Mouse (Mus musculus): Measurements from ENCODE around the gene Coa3. TPM values are rescaled to one million over a fixed set of nuclear protein-coding genes. Genes with fewer than 3 reads are reported as not detected.

Coa3 gene
- polyA plus RNA-seq, 1 experiment, result 245 TPM

DNA sequence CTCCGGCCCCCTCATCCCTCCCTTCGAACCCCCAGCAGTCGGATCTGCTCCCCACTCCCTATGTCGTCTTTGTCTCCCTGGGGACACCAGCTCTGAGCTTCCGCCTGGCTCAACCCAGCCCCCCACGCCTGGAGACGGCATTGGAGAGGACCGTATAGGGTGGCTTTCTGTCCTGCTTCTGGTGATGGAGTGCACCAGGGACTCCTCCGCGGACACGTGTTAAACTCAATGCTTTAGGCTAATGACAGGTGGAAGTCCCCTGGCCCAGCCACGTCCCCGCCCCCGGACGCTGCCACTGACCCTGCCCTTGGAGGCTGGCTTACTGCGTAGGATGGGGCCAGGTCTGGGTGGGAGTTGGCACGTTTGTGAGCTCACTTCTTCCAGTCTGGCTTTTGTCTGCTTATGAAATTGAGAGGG is 37.6 kb upstream of the Coa3 start:
- Histone ChIP-seq H3K4me1 (replicated peaks; ENCODE audit: control insufficient read depth, insufficient read depth, low read length) (peaks cover 5% of the 10 kb centered on the region), H3K27me3 (ENCODE audit: control insufficient read depth, insufficient read depth, low read length) (no peaks in the 10 kb centered on the region), H3K36me3 (ENCODE audit: control insufficient read depth, insufficient read depth, low read length) (peaks cover 23% of the 10 kb centered on the region), H3K27ac (ENCODE audit: control insufficient read depth, insufficient read depth, low read length) (no peak overlapping the region), H3K4me3 (ENCODE audit: control insufficient read depth, insufficient read depth, low read length) (peak overlapping the region; percentile 93)
- DNase-seq, result no peak
- under 1% methylated on average over 17 of the region's 17 CpGs for WGBS
- TF ChIP-seq CTCF (IDR thresholded peaks at IDR 0.05; ENCODE audit: borderline replicate concordance, control insufficient read depth, extremely low read depth, insufficient read depth, low read length, poor library complexity), result no peak
- TF ChIP-seq POLR2A (IDR thresholded peaks at IDR 0.05; ENCODE audit: control insufficient read depth, extremely low read depth, insufficient read depth, low read length, poor library complexity), result no peak

DNA sequence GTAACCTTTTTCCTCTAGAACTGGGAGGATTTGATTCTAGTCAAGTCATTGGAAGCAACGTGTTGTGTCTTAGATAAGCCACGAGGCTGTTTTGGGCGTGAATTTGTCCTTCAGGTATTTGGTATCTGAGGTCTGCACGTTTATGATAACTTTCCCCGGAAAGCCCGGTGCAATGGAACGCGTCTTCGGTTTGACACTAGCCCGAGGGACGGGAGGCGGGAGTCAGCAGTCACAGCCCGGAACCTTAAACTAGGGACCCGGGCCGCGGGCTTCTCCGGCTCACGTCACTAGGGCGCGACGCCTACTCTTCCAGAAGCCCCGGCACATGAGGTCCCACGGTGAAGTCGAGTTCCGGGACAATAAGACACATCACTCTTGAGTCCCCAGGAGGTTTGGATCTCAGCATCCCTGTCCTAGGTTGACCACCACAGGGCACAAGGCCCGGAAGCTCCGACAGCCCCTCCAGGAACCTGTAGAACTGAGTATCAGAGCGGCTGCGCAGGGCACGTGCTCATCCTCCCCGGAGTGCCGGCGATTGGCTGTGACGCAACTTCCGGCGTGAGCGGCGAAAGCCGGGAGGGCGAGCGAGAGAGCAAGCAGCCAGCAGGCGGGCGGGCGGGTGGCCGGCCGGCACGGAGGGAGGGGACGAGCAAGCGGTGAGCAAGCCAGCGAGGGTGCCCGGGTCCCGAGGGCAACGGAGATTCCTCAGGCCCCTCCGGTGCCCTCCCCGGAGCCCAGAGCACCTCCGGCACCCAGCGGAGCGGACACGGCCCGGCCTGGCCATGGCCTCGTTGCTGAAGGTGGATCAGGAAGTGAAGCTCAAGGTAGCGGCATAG is 37.0 kb upstream of the Coa3 start, which contains the start of gene Psme3:
TSS of gene Psme3 (plus strand) at position 549 of the 836 bp plus-strand sequence.
- TF ChIP-seq POLR2A (IDR thresholded peaks at IDR 0.05; ENCODE audit: control insufficient read depth, extremely low read depth, insufficient read depth, low read length, poor library complexity), result peak; percentile 78
- TF ChIP-seq CTCF (IDR thresholded peaks at IDR 0.05; ENCODE audit: borderline replicate concordance, control insufficient read depth, extremely low read depth, insufficient read depth, low read length, poor library complexity), result no peak; the same call in 1 of the 2 replicates
- Histone ChIP-seq H3K27ac (ENCODE audit: control insufficient read depth, insufficient read depth, low read length) (no peak within 1 kb of the TSS), H3K27me3 (ENCODE audit: control insufficient read depth, insufficient read depth, low read length) (no peaks in the 10 kb centered on the region), H3K4me3 (ENCODE audit: control insufficient read depth, insufficient read depth, low read length) (peak within 1 kb of the TSS; percentile 93), H3K36me3 (ENCODE audit: control insufficient read depth, insufficient read depth, low read length) (peaks cover 18% of the 10 kb centered on the region), H3K4me1 (replicated peaks; ENCODE audit: control insufficient read depth, insufficient read depth, low read length) (peaks cover 5% of the 10 kb centered on the region)
- under 1% methylated on average over 62 of the region's 62 CpGs for WGBS
- DNase-seq, result peak; percentile 89

DNA sequence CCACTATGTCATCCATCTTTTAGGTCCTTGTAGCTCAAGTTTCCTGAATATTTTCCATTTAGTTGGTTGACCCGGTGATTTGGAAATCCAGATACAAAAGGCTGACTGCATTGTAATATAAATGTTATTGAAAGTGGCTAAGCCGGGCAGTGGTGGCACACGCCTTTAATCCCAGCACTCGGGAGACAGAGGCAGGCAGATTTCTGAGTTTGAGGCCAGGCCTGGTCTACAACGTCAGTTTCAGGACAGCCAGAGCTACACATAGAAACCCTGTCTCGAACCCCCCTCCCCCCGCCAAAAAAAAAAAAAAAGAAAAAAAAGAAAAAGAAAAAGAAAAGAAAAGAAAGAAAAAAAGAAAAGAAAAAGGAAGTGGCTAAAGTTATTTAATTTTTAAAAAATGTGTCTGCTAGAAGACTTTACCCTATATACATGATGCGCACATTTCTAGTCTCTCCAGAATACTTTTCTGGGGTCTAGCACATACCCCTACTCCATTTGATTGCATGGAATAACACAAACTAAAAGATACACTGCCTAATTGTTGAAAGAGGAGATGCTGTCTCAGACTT is 36.3 kb upstream of the Coa3 start:
- TF ChIP-seq CTCF (IDR thresholded peaks at IDR 0.05; ENCODE audit: borderline replicate concordance, control insufficient read depth, extremely low read depth, insufficient read depth, low read length, poor library complexity) (no peak), POLR2A (IDR thresholded peaks at IDR 0.05; ENCODE audit: control insufficient read depth, extremely low read depth, insufficient read depth, low read length, poor library complexity) (no peak)
- no peaks in the 10 kb centered on the region for H3K27me3 ChIP-seq (ENCODE audit: control insufficient read depth, insufficient read depth, low read length)
- H3K27ac ChIP-seq (ENCODE audit: control insufficient read depth, insufficient read depth, low read length), result no peak overlapping the region
- no peak for DNase-seq
- WGBS, result 94% methylated on average over 8 of the region's 8 CpGs
- H3K4me1 ChIP-seq (replicated peaks; ENCODE audit: control insufficient read depth, insufficient read depth, low read length), result peaks cover 5% of the 10 kb centered on the region
- H3K4me3 ChIP-seq (ENCODE audit: control insufficient read depth, insufficient read depth, low read length), result no peak overlapping the region
- peaks cover 11% of the 10 kb centered on the region for H3K36me3 ChIP-seq (ENCODE audit: control insufficient read depth, insufficient read depth, low read length)

DNA sequence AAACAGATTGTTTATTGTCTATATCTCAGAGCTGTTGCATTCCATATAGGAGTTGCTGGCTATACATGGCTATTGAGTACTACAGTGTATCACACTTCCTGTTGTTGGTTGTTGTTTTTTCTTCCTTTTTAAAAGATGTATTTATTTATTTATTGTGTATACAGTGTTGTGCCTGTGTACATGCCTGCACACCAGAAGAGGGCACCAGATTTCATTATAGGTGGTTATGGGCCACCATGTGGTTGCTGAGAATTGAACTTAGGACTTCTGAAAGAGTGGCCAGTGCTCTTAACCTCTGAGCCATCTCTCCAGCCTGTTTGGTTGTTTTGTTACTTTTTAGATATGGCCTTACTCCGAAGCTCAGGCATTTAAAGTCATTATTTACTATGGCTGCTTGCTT is 35.7 kb upstream of the Coa3 start:
- WGBS, result 94% methylated on average over 1 of the region's 1 CpGs
- TF ChIP-seq CTCF (IDR thresholded peaks at IDR 0.05; ENCODE audit: borderline replicate concordance, control insufficient read depth, extremely low read depth, insufficient read depth, low read length, poor library complexity) (no peak), POLR2A (IDR thresholded peaks at IDR 0.05; ENCODE audit: control insufficient read depth, extremely low read depth, insufficient read depth, low read length, poor library complexity) (no peak)
- Histone ChIP-seq H3K4me3 (ENCODE audit: control insufficient read depth, insufficient read depth, low read length) (no peak overlapping the region), H3K27me3 (ENCODE audit: control insufficient read depth, insufficient read depth, low read length) (no peaks in the 10 kb centered on the region), H3K4me1 (replicated peaks; ENCODE audit: control insufficient read depth, insufficient read depth, low read length) (peaks cover 5% of the 10 kb centered on the region), H3K36me3 (ENCODE audit: control insufficient read depth, insufficient read depth, low read length) (peaks cover 5% of the 10 kb centered on the region), H3K27ac (ENCODE audit: control insufficient read depth, insufficient read depth, low read length) (no peak overlapping the region)
- no peak for DNase-seq

DNA sequence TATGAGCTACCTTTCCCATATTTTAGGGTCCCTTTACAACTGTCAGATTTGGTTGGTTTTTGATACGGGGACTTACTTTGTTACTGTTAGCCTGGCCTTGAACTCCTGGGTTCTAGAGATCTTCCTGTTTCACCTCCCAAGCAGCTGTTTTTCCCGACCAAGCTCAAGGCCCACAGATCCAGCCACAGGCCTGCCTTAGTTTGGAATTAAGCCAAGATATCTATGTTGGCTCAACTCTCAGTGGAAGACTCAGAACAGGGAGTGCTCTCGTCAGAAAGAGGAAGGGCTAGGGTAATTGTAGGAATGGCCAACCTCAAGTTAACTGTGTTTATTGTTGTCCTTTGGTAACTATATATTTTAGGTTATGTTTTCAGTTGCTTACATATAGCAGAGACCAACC is 33.2 kb upstream of the Coa3 start:
- H3K36me3 ChIP-seq (ENCODE audit: control insufficient read depth, insufficient read depth, low read length), result no peaks in the 10 kb centered on the region
- 67% methylated on average over 3 of the region's 3 CpGs for WGBS
- no peaks in the 10 kb centered on the region for H3K27me3 ChIP-seq (ENCODE audit: control insufficient read depth, insufficient read depth, low read length)
- H3K4me1 ChIP-seq (replicated peaks; ENCODE audit: control insufficient read depth, insufficient read depth, low read length), result peaks cover 5% of the 10 kb centered on the region
- no peak for DNase-seq
- TF ChIP-seq POLR2A (IDR thresholded peaks at IDR 0.05; ENCODE audit: control insufficient read depth, extremely low read depth, insufficient read depth, low read length, poor library complexity), result no peak
- no peak for TF ChIP-seq CTCF (IDR thresholded peaks at IDR 0.05; ENCODE audit: borderline replicate concordance, control insufficient read depth, extremely low read depth, insufficient read depth, low read length, poor library complexity)
- no peak overlapping the region for H3K27ac ChIP-seq (ENCODE audit: control insufficient read depth, insufficient read depth, low read length)
- no peak overlapping the region for H3K4me3 ChIP-seq (ENCODE audit: control insufficient read depth, insufficient read depth, low read length)

DNA sequence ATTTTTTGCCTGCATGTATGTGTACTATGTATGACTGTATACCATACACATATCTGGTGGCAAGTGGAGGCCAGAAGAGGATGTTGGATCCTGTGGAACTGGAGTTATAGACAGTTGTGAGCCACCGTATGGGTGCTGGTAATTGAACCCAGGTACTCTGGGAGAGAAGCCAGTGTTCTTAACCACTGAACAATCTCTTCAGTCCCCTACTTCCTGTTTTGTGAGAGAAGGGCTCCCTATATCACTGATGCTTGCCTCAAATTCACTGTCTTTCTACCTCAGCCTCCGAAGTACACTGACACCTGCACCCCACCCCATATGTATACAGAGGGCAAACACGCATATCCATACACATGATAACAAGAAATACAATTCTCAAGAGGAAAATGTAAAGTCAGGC is 32.2 kb upstream of the Coa3 start:
- DNase-seq, result no peak
- 75% methylated on average over 3 of the region's 3 CpGs for whole genome bisulfite sequencing
- H3K36me3 ChIP-seq (ENCODE audit: control insufficient read depth, insufficient read depth, low read length), result no peaks in the 10 kb centered on the region
- H3K4me3 ChIP-seq (ENCODE audit: control insufficient read depth, insufficient read depth, low read length), result no peak overlapping the region
- no peaks in the 10 kb centered on the region for H3K27me3 ChIP-seq (ENCODE audit: control insufficient read depth, insufficient read depth, low read length)
- no peak overlapping the region for H3K27ac ChIP-seq (ENCODE audit: control insufficient read depth, insufficient read depth, low read length)
- no peaks in the 10 kb centered on the region for H3K4me1 ChIP-seq (replicated peaks; ENCODE audit: control insufficient read depth, insufficient read depth, low read length)
- TF ChIP-seq CTCF (IDR thresholded peaks at IDR 0.05; ENCODE audit: borderline replicate concordance, control insufficient read depth, extremely low read depth, insufficient read depth, low read length, poor library complexity) (no peak), POLR2A (IDR thresholded peaks at IDR 0.05; ENCODE audit: control insufficient read depth, extremely low read depth, insufficient read depth, low read length, poor library complexity) (no peak)

Measured in thymus, adult 2 months (tissue).